Mouse (Mus musculus): Measurements from ENCODE around the gene Evi5.

Evi5 gene

DNA sequence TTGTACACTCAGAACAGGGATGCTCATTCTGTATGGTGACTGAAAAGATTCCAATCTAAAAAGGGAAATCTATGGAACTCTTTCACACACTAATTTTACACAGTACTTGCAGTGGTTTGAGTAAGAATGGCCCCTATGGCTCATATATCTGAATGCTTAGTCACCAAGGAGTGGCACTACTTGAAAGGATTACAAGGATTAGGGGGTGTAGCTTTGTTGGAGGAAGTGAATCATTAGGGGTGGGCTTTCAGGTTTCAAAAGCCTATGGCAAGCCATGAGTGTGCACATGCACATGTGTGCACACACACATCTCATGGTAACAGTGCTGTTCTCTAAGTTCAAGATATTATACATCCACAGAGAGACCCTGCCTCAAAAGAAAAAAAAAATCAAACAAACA is 72.3 kb downstream of the Evi5 start:
- in situ Hi-C loops (cut with MseI, MboI): no loop called here

DNA sequence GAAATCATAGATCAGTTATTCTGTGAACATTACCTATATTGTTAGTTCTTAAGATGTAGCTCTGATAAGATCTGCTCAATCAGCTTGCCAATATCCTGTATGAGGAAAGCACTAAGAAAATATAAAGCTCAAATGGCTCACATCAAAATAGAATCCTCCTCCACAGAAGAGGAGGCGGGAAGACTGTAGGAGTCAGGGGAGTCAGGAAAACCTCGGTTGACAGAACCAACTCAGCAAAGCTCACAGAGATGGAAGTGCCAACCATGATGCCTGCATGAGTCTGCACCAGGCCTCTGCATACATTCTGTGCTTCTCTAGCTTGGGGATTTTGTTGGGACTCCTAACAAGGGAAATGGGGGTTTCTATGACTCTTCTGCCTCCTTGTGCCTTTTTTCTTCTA is 73.7 kb downstream of the Evi5 start:
- in situ Hi-C loops (cut with MseI, MboI): no loop called here

DNA sequence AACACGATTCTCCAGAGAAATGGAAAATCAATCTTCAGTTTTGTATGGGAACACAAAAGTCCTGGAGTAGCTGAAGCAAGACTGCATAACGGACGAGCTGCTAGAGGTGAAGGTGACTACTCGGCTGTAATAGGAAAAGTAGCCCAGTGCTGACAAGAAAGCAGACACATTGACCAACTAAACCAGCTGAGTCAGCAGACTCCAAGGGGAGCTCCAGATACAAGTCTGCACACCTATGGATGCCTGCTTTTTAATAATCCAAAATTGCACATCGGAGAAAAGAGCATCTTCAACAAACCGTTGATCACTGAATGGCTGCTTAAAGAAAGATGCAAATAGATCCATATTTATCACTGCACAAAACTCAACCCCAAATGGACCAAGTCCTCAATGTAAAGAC is 76.6 kb downstream of the Evi5 start:
- in situ Hi-C loops (cut with MseI, MboI): no loop called here

DNA sequence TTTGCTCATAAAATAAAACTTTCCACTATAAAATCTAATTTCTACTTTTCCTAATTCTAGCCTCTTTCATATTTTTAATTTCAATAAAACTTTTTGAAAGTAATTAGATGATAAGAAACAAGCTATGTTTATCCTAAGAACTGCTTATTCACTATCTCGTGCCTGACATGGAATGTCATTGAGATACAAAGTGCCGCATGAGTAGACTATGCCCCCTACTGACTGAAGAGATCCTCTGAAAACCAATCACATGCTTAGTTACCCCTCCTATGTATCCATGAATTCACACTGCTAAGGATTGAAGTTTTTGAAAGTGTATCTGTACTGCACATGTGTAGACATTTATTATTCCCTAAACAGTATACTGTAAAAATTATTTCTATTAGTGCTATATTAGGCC is 81.0 kb downstream of the Evi5 start:
- in situ Hi-C loops (cut with MseI, MboI): no loop called here

- in situ Hi-C loops (cut with MseI, MboI): no loop called here
Measured at GRCm38 (mm10) chr5:107793258-107793657, 81.6 kb downstream of the Evi5 start.

DNA sequence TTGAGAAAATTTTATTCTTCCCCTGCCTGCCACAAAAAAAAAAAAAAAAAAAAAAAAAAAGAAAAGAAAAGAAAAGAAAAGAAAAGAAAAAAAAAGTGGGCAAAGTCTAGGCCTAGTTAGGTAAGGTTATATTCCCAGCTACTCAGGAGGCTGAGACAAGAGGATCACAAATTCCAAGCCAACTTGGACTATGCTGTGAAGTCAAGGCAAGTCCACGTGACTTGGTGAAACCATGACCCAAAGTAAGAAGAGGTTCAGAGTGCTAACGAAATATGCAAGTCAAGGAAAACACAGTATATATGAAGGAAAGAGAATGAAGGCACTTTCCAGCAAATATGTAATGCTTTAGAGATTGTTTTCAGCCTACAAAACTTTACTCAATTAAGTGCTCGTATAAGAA is 82.4 kb downstream of the Evi5 start:
- in situ Hi-C loops (cut with MseI, MboI): no loop called here

DNA sequence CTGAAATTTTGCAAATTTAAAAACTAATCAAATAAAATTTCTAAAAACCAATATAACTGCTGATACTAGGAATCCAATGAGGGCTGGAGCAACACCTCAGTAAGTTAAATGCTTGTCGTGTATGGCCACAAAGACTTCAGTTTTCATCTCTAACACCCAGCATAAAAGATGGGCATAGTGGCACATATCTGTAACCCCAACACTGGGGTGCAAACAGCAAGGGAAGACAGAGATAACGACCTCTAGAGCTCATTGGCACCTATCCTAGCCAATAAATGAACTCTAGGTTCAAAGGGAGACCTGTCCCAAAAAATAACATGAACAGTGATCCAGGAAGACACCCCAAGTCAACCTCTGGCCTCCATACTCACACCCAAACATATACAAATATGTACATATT is 82.9 kb downstream of the Evi5 start:
- in situ Hi-C loops (cut with MseI, MboI): no loop called here

- in situ Hi-C loops (cut with MseI, MboI): no loop called here
Measured at GRCm38 (mm10) chr5:107789492-107789891, 85.4 kb downstream of the Evi5 start.

DNA sequence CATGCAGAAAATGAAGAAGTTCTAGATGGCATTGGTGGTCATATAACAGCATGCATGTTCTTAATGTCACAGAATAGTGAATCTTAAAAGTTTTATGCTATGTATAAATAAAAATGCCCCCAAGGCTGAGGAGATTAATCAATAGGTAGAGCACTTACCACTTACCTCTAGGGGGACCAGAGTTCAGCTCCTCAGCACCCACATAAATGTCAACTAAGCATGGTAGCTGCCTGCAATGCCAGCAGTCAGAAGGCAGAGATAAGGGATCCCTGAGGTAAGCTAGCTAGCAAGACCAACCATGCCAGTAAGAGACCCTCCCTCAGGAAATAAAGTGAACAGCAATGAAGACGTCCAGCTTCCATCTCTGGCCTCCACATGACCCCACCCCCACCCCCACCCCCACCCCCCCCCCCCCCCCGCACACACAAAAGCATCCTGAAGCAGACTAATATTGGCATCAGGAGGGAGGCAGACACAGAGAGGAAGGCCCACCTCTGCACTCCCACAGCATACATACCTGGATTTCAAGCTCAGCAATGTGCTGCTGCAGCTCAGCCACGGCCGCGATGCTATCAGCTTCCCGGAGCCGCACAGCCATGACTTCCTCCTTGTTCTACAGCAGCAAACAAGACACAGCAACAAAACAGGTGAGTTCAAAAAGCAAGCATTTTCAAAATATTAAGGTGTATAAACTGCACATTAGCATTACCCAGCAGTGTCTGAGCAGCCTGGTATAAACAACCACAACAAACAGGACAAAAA is 87.0 kb downstream of the Evi5 start:
- in situ Hi-C loops (cut with MseI, MboI): no loop called here

- in situ Hi-C loops (cut with MseI, MboI): no loop called here
Measured at GRCm38 (mm10) chr5:107782360-107782759, 92.5 kb downstream of the Evi5 start.

GRCm38 (mm10) chr5:107778763-107779162 is 96.1 kb downstream of the Evi5 start:
- in situ Hi-C loops (cut with MseI, MboI): no loop called here

- in situ Hi-C loops (cut with MseI, MboI): no loop called here
Measured at GRCm38 (mm10) chr5:107777545-107777830, 97.4 kb downstream of the Evi5 start.

DNA sequence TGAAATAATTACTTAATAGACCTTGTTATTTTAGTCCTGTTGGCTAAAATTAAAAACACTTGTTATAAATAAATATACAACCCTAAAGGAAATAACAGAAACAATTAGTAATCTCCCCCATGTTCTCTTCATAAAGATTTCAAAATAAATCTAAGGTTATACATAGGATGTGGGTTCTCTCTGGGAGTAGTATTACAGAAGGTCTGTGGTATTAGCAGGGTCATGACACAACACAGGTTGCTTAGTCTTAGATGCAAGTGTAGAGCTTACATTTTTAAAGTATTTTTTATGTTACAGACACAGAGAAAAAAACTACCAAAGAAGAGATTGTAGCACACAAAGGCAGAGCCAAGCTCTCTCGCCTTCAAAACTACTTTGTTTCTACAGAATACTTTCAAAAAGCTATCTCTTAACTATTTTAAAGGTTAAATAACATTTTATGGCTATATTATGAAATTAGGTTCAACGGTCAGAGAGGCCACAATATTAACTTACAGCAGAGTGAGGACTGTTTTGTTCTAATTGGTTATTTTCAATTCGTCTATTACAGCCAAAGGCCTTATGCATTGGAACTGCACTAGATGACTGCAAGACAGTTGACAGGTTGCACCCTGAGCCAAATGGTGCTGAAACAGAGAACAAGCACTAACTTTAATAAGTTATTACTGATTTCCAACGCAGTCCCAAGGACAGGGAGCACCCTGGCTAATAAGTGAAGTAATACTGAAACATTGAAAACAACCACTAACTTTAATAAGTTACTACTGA is 97.9 kb downstream of the Evi5 start:
- in situ Hi-C loops (cut with MseI, MboI): no loop called here

GRCm38 (mm10) chr5:107775875-107776274 is 99.0 kb downstream of the Evi5 start:
- in situ Hi-C loops (cut with MseI, MboI): no loop called here

DNA sequence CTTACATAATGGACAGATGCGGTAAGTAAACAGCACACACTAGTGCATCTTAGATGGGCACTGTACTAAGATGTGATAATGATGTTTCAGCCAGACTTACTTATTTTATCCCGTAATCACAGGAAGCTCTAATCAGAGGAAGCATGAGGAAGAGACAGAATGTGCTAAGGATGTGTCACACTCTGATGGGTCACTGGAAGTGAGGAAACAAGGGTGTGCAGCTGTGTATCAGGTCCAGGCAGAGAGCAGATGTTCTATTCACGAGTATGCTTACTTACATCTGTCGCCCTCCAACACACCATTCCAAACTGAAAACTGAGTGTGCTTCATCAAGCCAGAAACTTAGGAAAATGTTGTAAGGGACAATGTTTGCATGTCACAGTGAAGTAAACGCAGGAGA is 102.9 kb downstream of the Evi5 start:
- in situ Hi-C loops (cut with MseI, MboI): no loop called here

DNA sequence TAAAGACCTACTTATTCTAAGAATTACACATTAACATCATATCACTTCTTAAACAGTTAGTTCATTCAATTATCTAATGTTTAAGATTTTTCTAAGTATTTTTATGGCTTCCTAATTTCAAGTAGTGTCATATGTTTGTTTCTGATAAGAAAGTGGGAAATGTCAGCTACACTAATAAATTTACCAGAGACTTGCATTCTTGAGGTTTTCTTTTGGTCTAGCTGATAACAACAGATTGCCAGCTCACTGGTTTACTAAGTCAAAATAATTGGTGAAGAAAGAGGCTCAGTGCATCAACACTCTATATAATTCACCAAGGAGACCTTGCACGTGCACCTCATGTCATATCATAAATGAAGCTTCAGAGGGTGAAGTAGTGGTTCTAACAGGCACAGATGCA is 106.7 kb downstream of the Evi5 start:
- in situ Hi-C loops (cut with MseI, MboI): no loop called here

DNA sequence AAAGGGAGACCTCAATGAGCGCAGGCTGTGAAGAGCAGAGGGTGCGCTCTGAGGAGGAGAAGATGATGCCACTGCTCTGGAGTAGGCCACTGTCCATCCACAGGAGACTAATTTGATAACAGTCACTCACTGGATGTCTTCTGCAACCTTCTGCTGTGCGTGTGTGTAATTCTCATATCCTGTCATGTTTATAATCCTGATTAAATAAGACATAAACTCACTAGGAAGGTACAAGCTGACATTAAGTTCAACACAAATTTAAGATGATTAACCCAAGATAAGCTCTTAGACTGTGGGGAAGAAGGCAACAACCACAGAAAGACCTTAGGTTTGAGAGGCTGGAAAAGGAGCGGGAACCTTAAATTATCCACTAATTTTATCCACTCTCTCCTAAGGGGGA is 109.0 kb downstream of the Evi5 start:
- in situ Hi-C loops (cut with MseI, MboI): no loop called here

DNA sequence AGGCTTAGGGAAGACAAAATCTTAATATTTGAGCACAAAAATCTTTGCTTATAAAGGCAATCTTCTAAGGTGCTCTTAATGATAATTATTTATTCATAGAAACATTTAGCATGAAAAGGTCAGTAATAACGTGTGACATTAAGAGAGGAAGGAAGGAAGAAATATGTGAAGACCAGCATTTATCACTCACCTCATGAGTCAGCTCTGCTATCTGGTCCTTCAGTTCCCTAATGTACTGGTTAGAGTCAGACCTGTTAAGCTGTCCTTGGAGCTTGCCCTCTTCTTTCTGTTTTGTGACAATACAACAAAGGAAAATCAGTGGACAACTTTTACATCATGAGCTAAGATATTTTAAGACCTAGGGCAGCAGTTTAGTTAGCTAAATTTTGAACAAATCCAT is 110.4 kb downstream of the Evi5 start:
- in situ Hi-C loops (cut with MseI, MboI): no loop called here

- in situ Hi-C loops (cut with MseI, MboI): no loop called here
Measured at GRCm38 (mm10) chr5:107763674-107764073, 111.2 kb downstream of the Evi5 start.

DNA sequence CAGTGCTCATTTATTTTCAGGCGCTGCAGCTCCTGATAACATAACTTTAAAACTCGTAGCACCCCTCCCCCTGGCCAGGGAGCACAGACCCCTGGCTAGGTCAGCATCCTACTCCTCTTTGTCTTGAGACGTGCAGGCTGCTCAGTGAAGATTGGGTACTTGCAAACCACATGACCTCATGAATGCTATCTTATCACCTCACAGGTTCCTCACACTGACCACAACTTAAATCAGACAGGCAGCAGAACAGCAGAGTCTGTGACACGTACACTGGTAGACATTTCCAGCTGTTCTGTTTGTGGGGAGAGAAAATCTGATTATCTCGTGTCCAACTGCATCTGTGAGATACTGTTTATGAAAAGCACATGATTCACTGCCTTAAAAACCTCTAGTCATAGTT is 115.8 kb downstream of the Evi5 start:
- in situ Hi-C loops (cut with MseI, MboI): no loop called here

DNA sequence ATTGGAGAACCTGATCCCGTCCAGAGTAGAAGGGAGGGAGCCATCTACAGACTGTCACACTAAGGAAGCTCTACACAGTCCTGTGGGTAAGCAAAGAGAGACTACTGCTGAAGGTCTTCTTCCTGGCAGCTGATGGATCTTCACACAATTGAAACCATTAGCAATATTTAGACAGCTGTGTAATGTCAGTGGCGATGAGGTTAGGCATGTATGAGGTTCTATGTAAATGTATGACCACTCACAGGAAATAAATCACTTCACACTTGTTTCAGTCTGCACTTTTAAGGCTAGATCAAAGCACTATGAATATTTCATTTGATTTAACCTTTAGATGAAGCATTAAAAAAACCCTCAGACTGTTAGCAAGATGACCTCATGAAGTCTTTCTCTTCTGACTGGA is 118.8 kb downstream of the Evi5 start:
- in situ Hi-C loops (cut with MseI, MboI): no loop called here

- in situ Hi-C loops (cut with MseI, MboI): no loop called here
Measured at GRCm38 (mm10) chr5:107754740-107755139, 120.2 kb downstream of the Evi5 start.

- in situ Hi-C loops (cut with MseI, MboI): no loop called here
Measured at GRCm38 (mm10) chr5:107753656-107754055, 121.3 kb downstream of the Evi5 start.
